Comparison of ENCODE assay signal across 8 mouse cellular contexts in genomic region chr1:90202207-90202978, GRCm38 (mm10). TPM values are rescaled to one million over a fixed set of nuclear protein-coding genes. Genes with fewer than 3 reads are reported as not detected.
DNase-seq lines count a peak whose midpoint lies in the region; ATAC-seq and TF ChIP-seq lines count a peak whose summit lies in the region.

No protein-coding gene starts in this region.

- H3K9ac ChIP-seq in CH12.LX (ENCODE audit: insufficient read depth, low read depth): no peak overlapping the region
- no peak overlapping the region for H3K9ac ChIP-seq in embryonic facial prominence, embryonic 15.5 days
- 0 out of 2 replicates have a peak overlapping the region, but pooled peaks have one; percentile 2 for H3K9ac ChIP-seq in heart, embryonic 11.5 days (ENCODE audit: low read depth, low read length)

- peaks cover 0 to 7% of the 10 kb centered on the region in 2 experiments for H3K36me3 ChIP-seq in CH12.LX (replicated peaks in 1 of 2; ENCODE audit: control insufficient read depth in 1 of 2, insufficient read depth in 1 of 2, low read length in 1 of 2)
- H3K36me3 ChIP-seq in embryonic facial prominence, embryonic 15.5 days: no peaks in the 10 kb centered on the region
- H3K36me3 ChIP-seq in heart, embryonic 11.5 days (ENCODE audit: control insufficient read depth, insufficient read depth, low read length): no peaks in the 10 kb centered on the region

- TF ChIP-seq RAD21 in CH12.LX (IDR thresholded peaks at IDR 0.05; ENCODE audit: low read depth, low read length): no peak

- H3K4me3 ChIP-seq in CH12.LX (replicated peaks in 1 of 3; ENCODE audit: low read depth in 2 of 3, low read length in 2 of 3, poor library complexity in 1 of 3): peak overlapping the region in 1 of 3 experiments; percentile 82
- H3K4me3 ChIP-seq in embryonic facial prominence, embryonic 15.5 days (replicated peaks): no peak overlapping the region
- H3K4me3 ChIP-seq in heart, embryonic 11.5 days (ENCODE audit: low read depth, low read length): peak overlapping the region; percentile 4; the same call in 1 of the 2 replicates

- H3K27me3 ChIP-seq in CH12.LX (replicated peaks): no peaks in the 10 kb centered on the region
- H3K27me3 ChIP-seq in embryonic facial prominence, embryonic 15.5 days: peaks cover 7% of the 10 kb centered on the region; the same call in 1 of the 2 replicates
- H3K27me3 ChIP-seq in heart, embryonic 11.5 days (ENCODE audit: control insufficient read depth, insufficient read depth, low read length): peaks cover 2% of the 10 kb centered on the region; the same call in 1 of the 2 replicates

- H3K9me3 ChIP-seq in CH12.LX (replicated peaks; ENCODE audit: low read length): no peaks in the 10 kb centered on the region
- no peaks in the 10 kb centered on the region for H3K9me3 ChIP-seq in embryonic facial prominence, embryonic 15.5 days (replicated peaks)
- H3K9me3 ChIP-seq in heart, embryonic 11.5 days (replicated peaks; ENCODE audit: control insufficient read depth, low read length): no peaks in the 10 kb centered on the region

- DNase-seq in CH12.LX (ENCODE audit: extremely low read depth): peak; percentile 94
- DNase-seq in adrenal gland, postnatal 25 days: peak; percentile 87
- peak; percentile 81 for DNase-seq in kidney, adult 9 months
- DNase-seq in lung, adult 18-20 months: peak; percentile 77 to 78
- DNase-seq in ovary, postnatal 14 days (ENCODE audit: low spot score): peak; percentile 56

- no peak overlapping the region for H3K27ac ChIP-seq in CH12.LX (ENCODE audit: insufficient read depth, low read depth)
- H3K27ac ChIP-seq in embryonic facial prominence, embryonic 15.5 days (replicated peaks): peak overlapping the region; percentile 34; the same call in 1 of the 2 replicates
- H3K27ac ChIP-seq in heart, embryonic 11.5 days (ENCODE audit: low read depth, low read length): no peak overlapping the region

- H3K4me1 ChIP-seq in CH12.LX (ENCODE audit: control insufficient read depth in 1 of 2, insufficient read depth in 2 of 2): peaks cover 11 to 46% of the 10 kb centered on the region in 2 experiments; a peak in 3 of 4 replicates
- H3K4me1 ChIP-seq in embryonic facial prominence, embryonic 15.5 days: peaks cover 46% of the 10 kb centered on the region
- H3K4me1 ChIP-seq in heart, embryonic 11.5 days (ENCODE audit: control insufficient read depth, insufficient read depth, low read length): peaks cover 13% of the 10 kb centered on the region

- 22% methylated on average over 23 of the region's 23 CpGs for WGBS in embryonic facial prominence, embryonic 15.5 days
- WGBS in heart, embryonic 11.5 days (ENCODE audit: insufficient replicate concordance): 8% methylated on average over 23 of the region's 23 CpGs

- in situ Hi-C loops in CH12.LX (cut with MboI; ENCODE audit: low pct_ligation_motif_present, low pct_unique_long_range_greater_than_20kb, low sequenced_read_pairs): loop anchor here (5.0 to 10.0 kb wide), 3 partner anchors 35 to 392 kb away; no protein-coding TSS in a partner anchor

- peaks cover 25% of the 10 kb centered on the region for H3K79me2 ChIP-seq in CH12.LX (replicated peaks; ENCODE audit: control insufficient read depth, extremely low read depth, insufficient read depth, poor library complexity, severe bottlenecking)

- TF ChIP-seq EP300 in CH12.LX (IDR thresholded peaks at IDR 0.05; ENCODE audit: low read length): no peak

- TF ChIP-seq POLR2A in CH12.LX (IDR thresholded peaks at IDR 0.05; ENCODE audit: low read depth, low read length): no peak

- dilution Hi-C loops in CH12.LX (cut with MboI; ENCODE audit: extremely low pct_ligation_motif_present, extremely low pct_unique_long_range_greater_than_20kb, low sequenced_read_pairs): no loop called here

- ATAC-seq in embryonic facial prominence, embryonic 15.5 days (ENCODE audit: insufficient number of reproducible peaks, low FRiP score, low TSS enrichment, low read depth): peak; percentile 44; the same call in 1 of the 2 replicates
- no peak; the same call in 1 of the 2 replicates for ATAC-seq in heart, embryonic 11.5 days (replicated peaks; ENCODE audit: insufficient number of reproducible peaks, low FRiP score, low TSS enrichment)
- ATAC-seq in monocyte, adult 5-6 weeks (replicated peaks; ENCODE audit: insufficient number of reproducible peaks, low FRiP score, low TSS enrichment, poor library complexity, severe bottlenecking): no peak

- no peak for TF ChIP-seq CTCF in CH12.LX (conservative IDR thresholded peaks at IDR 0.05 in 1 of 2, IDR thresholded peaks at IDR 0.05 in 1 of 2; ENCODE audit: low read depth in 2 of 2, low read length in 2 of 2)

- H3K4me2 ChIP-seq in CH12.LX (ENCODE audit: insufficient read depth, low read depth, poor library complexity, severe bottlenecking): no peak overlapping the region
- peak overlapping the region; percentile 44 for H3K4me2 ChIP-seq in embryonic facial prominence, embryonic 15.5 days (replicated peaks)
- H3K4me2 ChIP-seq in heart, embryonic 11.5 days: peak overlapping the region; percentile 64

TF ChIP-seq in CH12.LX, 34 proteins besides CTCF, POLR2A, EP300 and RAD21 (continues in another document):
- TF ChIP-seq JUND (conservative IDR thresholded peaks at IDR 0.05; ENCODE audit: low read depth, low read length) (no peak), USF2 (conservative IDR thresholded peaks at IDR 0.05; ENCODE audit: low read depth, low read length) (no peak), ZMIZ1 (IDR thresholded peaks at IDR 0.05; ENCODE audit: low read depth, low read length) (no peak), IRF4 (IDR thresholded peaks at IDR 0.05; ENCODE audit: low read depth, low read length) (no peak), ELF1 (IDR thresholded peaks at IDR 0.05; ENCODE audit: low read depth, low read length) (no peak), CHD1 (IDR thresholded peaks at IDR 0.05; ENCODE audit: low read depth, low read length) (no peak), HCFC1 (IDR thresholded peaks at IDR 0.05; ENCODE audit: low read depth, low read length) (no peak), MEF2A (IDR thresholded peaks at IDR 0.05; ENCODE audit: borderline replicate concordance, low read depth, low read length) (peak; percentile 64; the same call in 1 of the 2 replicates), MAZ (IDR thresholded peaks at IDR 0.05; ENCODE audit: low read depth, low read length) (peak; percentile 38; the same call in 1 of the 2 replicates), ZNF384 (IDR thresholded peaks at IDR 0.05; ENCODE audit: low read depth, low read length) (no peak), ETS1 (conservative IDR thresholded peaks at IDR 0.05; ENCODE audit: low read depth, low read length) (peak; percentile 34; the same call in 1 of the 2 replicates), USF1 (IDR thresholded peaks at IDR 0.05; ENCODE audit: low read depth, low read length) (no peak), MYC (IDR thresholded peaks at IDR 0.05; ENCODE audit: low read depth, low read length) (no peak), RCOR1 (conservative IDR thresholded peaks at IDR 0.05; ENCODE audit: low read depth, low read length) (no peak), NELFE (IDR thresholded peaks at IDR 0.05; ENCODE audit: low read depth, low read length) (no peak), MAX (IDR thresholded peaks at IDR 0.05; ENCODE audit: low read length) (no peak), MAFK (IDR thresholded peaks at IDR 0.05; ENCODE audit: insufficient replicate concordance, low read length) (0 out of 2 replicates have a peak, but pooled peaks have one; percentile 25), POLR2AphosphoS2 (IDR thresholded peaks at IDR 0.05; ENCODE audit: low read depth, low read length) (no peak), JUN (IDR thresholded peaks at IDR 0.05; ENCODE audit: insufficient read depth, low read depth, low read length) (no peak), TCF12 (IDR thresholded peaks at IDR 0.05; ENCODE audit: low read depth, low read length) (peak; percentile 61), KAT2A (IDR thresholded peaks at IDR 0.05; ENCODE audit: insufficient replicate concordance, low read length) (no peak), ZKSCAN1 (IDR thresholded peaks at IDR 0.05; ENCODE audit: borderline replicate concordance, low read depth, low read length) (no peak), UBTF (IDR thresholded peaks at IDR 0.05; ENCODE audit: low read depth, low read length) (no peak), NRF1 (IDR thresholded peaks at IDR 0.05; ENCODE audit: low read depth, low read length) (peak; percentile 67), TBP (conservative IDR thresholded peaks at IDR 0.05; ENCODE audit: low read depth, low read length) (no peak), MXI1 (IDR thresholded peaks at IDR 0.05; ENCODE audit: low read depth, low read length) (no peak; the same call in 1 of the 2 replicates), BHLHE40 (IDR thresholded peaks at IDR 0.05; ENCODE audit: low read depth, low read length) (peak; percentile 60), ZC3H11A (IDR thresholded peaks at IDR 0.05; ENCODE audit: low read depth, low read length) (no peak), SIN3A (IDR thresholded peaks at IDR 0.05; ENCODE audit: low read length) (no peak), CHD2 (IDR thresholded peaks at IDR 0.05; ENCODE audit: low read length) (no peak), PAX5 (IDR thresholded peaks at IDR 0.05; ENCODE audit: low read length) (no peak), SMC3 (IDR thresholded peaks at IDR 0.05; ENCODE audit: low read depth, low read length) (no peak), E2F4 (IDR thresholded peaks at IDR 0.05; ENCODE audit: insufficient replicate concordance, low read depth, low read length) (no peak)

RNA-seq across cellular contexts. Expression of gene Ackr3, which starts 1.4 kb away (rescaled TPM):
- total RNA-seq in CH12.LX (2012; rRNA removed) (10.1 and 13.1 TPM in 2 replicates), CH12.LX (2014; rRNA removed) (18.0 and 23.1 TPM in 2 replicates)
- polyA plus RNA-seq in CH12.LX (2012; ENCODE audit: insufficient read length, low read depth): 25.6 and 34.4 TPM in 2 replicates
- total RNA-seq in adrenal gland, postnatal 25 days (2021): 71.5 and 101 TPM in 2 replicates
- 29.9 and 31.9 TPM in 2 replicates for polyA plus RNA-seq in embryonic facial prominence, embryonic 15.5 days (2015; fragmentation: Nextera tagmentation; extraction: Ambion mirVana)
- 45.3 and 50.2 TPM in 2 replicates for polyA plus RNA-seq in heart, embryonic 11.5 days (2014; fragmentation: Nextera tagmentation; extraction: Ambion mirVana)
- total RNA-seq in monocyte, adult 5-6 weeks (2017): 8.7 TPM in 1 of 3 replicates, not detected in the others

RNA-seq across cellular contexts. Expression of gene Iqca, which starts 49.2 kb away (rescaled TPM):
- total RNA-seq in CH12.LX (2012; rRNA removed) (not detected in 2 replicates), CH12.LX (2014; rRNA removed) (0.19 TPM in 1 of 2 replicates, not detected in the other)
- 1.0 TPM in 1 of 2 replicates, not detected in the other for polyA plus RNA-seq in CH12.LX (2012; ENCODE audit: insufficient read length, low read depth)
- total RNA-seq in adrenal gland, postnatal 25 days (2021): not detected in 2 replicates
- polyA plus RNA-seq in embryonic facial prominence, embryonic 15.5 days (2015; fragmentation: Nextera tagmentation; extraction: Ambion mirVana): 2.5 and 6.9 TPM in 2 replicates
- polyA plus RNA-seq in heart, embryonic 11.5 days (2014; fragmentation: Nextera tagmentation; extraction: Ambion mirVana): not detected in 2 replicates
- total RNA-seq in monocyte, adult 5-6 weeks (2017): not detected in 3 replicates
